Mouse (Mus musculus) brain, embryonic 14.5 days (tissue): ENCODE measurements around the gene Esrrb.

Source experiments
- CTCF ChIP-seq: fragments of 200-500 bp; IDR thresholded peaks from 2 replicates; pipeline ENCODE4 v1.5.1; 2012; ENCODE audit warnings: inconsistent platforms, mild to moderate bottlenecking, moderate library complexity, borderline replicate concordance; ENCODE audit not compliant: insufficient read depth, insufficient read length; ENCODE audit errors: extremely low read depth
- POLR2A ChIP-seq: fragments of 200-500 bp; IDR thresholded peaks from 2 replicates; pipeline ENCODE4 v1.6.1; 2012; ENCODE audit warnings: mild to moderate bottlenecking, inconsistent platforms, borderline replicate concordance; ENCODE audit not compliant: poor library complexity, insufficient read depth, insufficient read length, severe bottlenecking; ENCODE audit errors: extremely low read depth

GRCm38 (mm10) chr12:86497126-86497525 lies 136.2 kb downstream of the Esrrb start:
- no peak for TF ChIP-seq CTCF
- TF ChIP-seq POLR2A = no peak
